Mouse (Mus musculus) neural tube, embryonic 11.5 days (tissue): ENCODE measurements at regions not wholly inside any gene's neighbourhood (a gene's known extent, or its start where the extent isn't known, plus 50 kb on each side); places are given as distances from the start of the nearest gene placed in this dataset.

Experiments used
- ATAC-seq: fragments of 200-750 bp; cut with Nextera tagmentation; 2 replicates; pipeline ENCODE4 v1.8.0; 2017; ENCODE audit warnings: moderate number of reproducible peaks, mild to moderate bottlenecking, moderate TSS enrichment, moderate library complexity; ENCODE audit not compliant: insufficient read depth, low FRiP score, low TSS enrichment
- DNase-seq: peaks from one replicate; pipeline ENCODE4 v3.0.0-alpha.2; 2015; ENCODE audit warnings: low spot score
- H3K27ac ChIP-seq: fragments of 300-500 bp; sonication (generic); 2 replicates; pipeline ENCODE4 v1.5.1; 2014; ENCODE audit warnings: low read depth, mild to moderate bottlenecking, low read length
- H3K27me3 ChIP-seq: fragments of 300-500 bp; sonication (generic); 2 replicates; pipeline ENCODE4 v1.6.1; 2014; ENCODE audit warnings: mild to moderate bottlenecking, low read length, mixed read lengths; ENCODE audit not compliant: control insufficient read depth, insufficient read depth
- H3K36me3 ChIP-seq: fragments of 300-500 bp; sonication (generic); 2 replicates; pipeline ENCODE4 v1.6.1; 2014; ENCODE audit warnings: mild to moderate bottlenecking, low read length, moderate library complexity, mixed read lengths; ENCODE audit not compliant: control insufficient read depth, insufficient read depth
- H3K4me1 ChIP-seq: fragments of 300-500 bp; sonication (generic); 2 replicates; pipeline ENCODE4 v1.6.1; 2014; ENCODE audit warnings: low read length, mixed read lengths; ENCODE audit not compliant: control insufficient read depth, insufficient read depth
- H3K4me2 ChIP-seq: fragments of 300-500 bp; sonication (generic); 2 replicates; pipeline ENCODE4 v1.6.1; 2014; ENCODE audit warnings: low read depth, mild to moderate bottlenecking, moderate library complexity
- H3K4me3 ChIP-seq: fragments of 300-500 bp; sonication (generic); 2 replicates; pipeline ENCODE4 v1.5.1; 2014; ENCODE audit warnings: low read depth, low read length
- H3K9ac ChIP-seq: fragments of 300-500 bp; sonication (generic); 2 replicates; pipeline ENCODE4 v1.6.1; 2014; ENCODE audit warnings: mild to moderate bottlenecking, low read length
- H3K9me3 ChIP-seq: fragments of 300-500 bp; sonication (generic); 2 replicates; pipeline ENCODE4 v1.6.1; 2016; ENCODE audit warnings: low read length; ENCODE audit not compliant: control insufficient read depth
- WGBS: fragments of 180-500 bp; shearing (Covaris S2); extraction: QIAGEN DNeasy Blood & Tissue Kit; methylation state at CpG from one replicate; pipeline ENCODE4 v1.1.7; 2014; 5-methylcytosine and 5-hydroxymethylcytosine counted together

DNA sequence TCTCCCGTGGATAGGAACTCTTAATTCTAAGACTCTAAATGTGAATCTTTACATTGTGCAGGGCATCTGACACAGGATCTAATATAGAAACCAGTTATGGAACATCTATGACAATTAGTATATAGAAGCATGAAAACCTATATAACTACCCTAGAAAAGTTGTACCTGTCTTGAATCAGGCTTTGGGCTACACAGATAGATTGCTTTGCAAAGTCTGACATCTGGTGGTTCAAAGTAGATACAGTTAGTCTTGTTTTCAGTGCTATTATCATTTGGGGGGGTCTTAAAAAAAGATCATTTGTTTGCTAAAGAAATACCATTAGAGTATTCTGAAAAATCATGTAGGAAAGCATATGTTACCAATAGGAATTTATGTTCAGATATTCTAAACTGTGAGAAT is 264.7 kb downstream of the Myh15 start:
- no peaks in the 10 kb centered on the region for H3K27me3 ChIP-seq
- H3K9me3 ChIP-seq, result no peaks in the 10 kb centered on the region
- ATAC-seq (no peak), DNase-seq (no peak)
- no peak overlapping the region for H3K9ac ChIP-seq
- H3K4me1 ChIP-seq, result no peaks in the 10 kb centered on the region
- H3K27ac ChIP-seq, result no peak overlapping the region
- H3K4me3 ChIP-seq, result no peak overlapping the region
- 82% methylated on average over 1 of the region's 1 CpGs for WGBS
- no peak overlapping the region for H3K4me2 ChIP-seq
- no peaks in the 10 kb centered on the region for H3K36me3 ChIP-seq

DNA sequence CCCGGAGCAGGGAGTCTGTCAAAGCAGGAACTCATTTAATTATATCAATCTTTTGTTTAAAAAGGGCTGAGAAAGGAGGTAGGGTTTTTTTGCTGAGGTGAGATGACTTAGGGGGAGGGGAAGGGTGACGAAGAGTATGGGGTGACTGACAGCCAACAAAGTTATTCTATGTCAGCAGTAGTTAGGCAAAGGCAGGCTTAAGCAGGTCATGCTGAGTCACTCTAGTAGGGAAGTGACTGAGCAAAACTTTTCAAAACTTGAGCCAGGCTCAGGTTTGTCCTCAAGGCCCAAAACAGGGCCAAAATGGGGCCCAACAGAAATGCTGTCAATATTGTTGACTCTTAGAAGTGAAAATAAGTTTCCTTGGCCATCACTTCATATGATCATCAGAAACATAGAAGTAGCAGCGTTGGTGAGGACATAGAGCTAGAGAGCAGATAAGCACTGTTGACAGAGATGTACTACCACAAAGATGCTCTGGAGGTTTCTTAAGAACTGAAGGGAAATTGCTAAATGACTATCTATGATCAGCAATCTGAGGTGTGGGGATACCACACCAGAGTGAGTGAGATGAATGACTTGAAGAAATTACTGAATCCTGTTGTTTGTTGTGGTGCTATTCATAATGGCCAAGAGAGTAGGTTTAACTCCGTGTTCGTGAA is 273.6 kb downstream of the Myh15 start:
- H3K4me2 ChIP-seq, result no peak overlapping the region
- no peaks in the 10 kb centered on the region for H3K27me3 ChIP-seq
- H3K4me3 ChIP-seq, result no peak overlapping the region
- WGBS, result 90% methylated on average over 5 of the region's 5 CpGs
- no peaks in the 10 kb centered on the region for H3K36me3 ChIP-seq
- DNase-seq (no peak), ATAC-seq (no peak)
- H3K27ac ChIP-seq, result no peak overlapping the region
- H3K9ac ChIP-seq, result no peak overlapping the region
- H3K4me1 ChIP-seq, result no peaks in the 10 kb centered on the region
- H3K9me3 ChIP-seq, result no peaks in the 10 kb centered on the region

DNA sequence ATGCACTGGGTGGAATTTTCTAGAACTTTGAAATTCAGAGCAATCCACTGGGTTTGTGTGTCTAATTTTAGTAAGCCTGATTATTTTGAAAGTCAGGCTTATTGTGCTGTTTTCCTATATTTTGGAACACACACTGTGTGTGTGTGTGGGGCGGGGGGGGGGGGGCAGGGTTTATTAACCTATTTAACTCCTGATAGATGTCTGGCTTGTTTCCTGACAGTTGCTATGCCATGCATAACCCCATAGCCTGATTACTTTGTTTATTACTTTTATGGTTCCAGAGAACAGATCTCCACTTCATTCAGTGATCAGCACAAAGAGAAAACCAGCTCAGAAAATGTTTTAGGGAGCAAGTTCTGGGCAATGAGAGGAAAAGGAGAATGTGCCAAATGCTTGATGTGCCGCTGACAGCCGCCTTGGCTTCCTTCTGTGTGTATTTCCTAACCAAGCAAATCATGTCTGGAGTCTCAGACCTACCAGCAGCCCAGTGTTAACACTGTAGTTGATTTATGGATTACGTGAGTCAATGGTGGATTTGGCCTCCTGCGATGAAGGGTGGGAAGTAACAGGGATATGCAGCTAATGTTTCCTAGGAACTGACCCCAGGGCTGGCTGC is 274.9 kb downstream of the Myh15 start:
- ATAC-seq, result no peak
- Histone ChIP-seq H3K9me3 (no peaks in the 10 kb centered on the region), H3K36me3 (no peaks in the 10 kb centered on the region), H3K9ac (no peak overlapping the region), H3K4me2 (no peak overlapping the region), H3K4me3 (no peak overlapping the region), H3K27me3 (no peaks in the 10 kb centered on the region), H3K4me1 (no peaks in the 10 kb centered on the region), H3K27ac (no peak overlapping the region)
- 76% methylated on average over 5 of the region's 5 CpGs for WGBS
- DNase-seq, result no peak

DNA sequence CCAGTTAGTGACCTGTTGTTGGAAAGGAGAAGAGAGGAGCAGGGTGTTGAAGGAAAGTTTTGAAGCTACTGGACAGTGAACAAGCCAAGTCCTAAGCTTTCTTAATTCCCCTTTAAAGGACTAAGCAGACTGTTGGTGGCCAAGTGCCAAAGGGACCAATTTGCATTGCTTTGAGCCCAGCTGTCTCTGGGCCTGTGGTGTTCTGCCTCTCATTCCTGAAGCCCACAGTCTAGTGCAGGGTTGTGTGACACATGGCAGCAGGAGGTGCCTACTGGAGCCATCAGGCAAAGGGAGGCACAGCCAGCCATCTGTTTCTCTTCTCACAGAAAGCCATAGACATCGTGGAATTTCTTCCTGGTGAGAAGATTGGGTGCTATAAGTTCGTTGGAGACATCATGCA is 278.6 kb downstream of the Myh15 start:
- 35% methylated on average over 2 of the region's 2 CpGs for WGBS
- Histone ChIP-seq H3K4me1 (no peaks in the 10 kb centered on the region), H3K4me2 (no peak overlapping the region), H3K4me3 (no peak overlapping the region), H3K27me3 (no peaks in the 10 kb centered on the region), H3K9ac (no peak overlapping the region), H3K27ac (no peak overlapping the region), H3K36me3 (no peaks in the 10 kb centered on the region), H3K9me3 (no peaks in the 10 kb centered on the region)
- ATAC-seq (no peak), DNase-seq (no peak)

DNA sequence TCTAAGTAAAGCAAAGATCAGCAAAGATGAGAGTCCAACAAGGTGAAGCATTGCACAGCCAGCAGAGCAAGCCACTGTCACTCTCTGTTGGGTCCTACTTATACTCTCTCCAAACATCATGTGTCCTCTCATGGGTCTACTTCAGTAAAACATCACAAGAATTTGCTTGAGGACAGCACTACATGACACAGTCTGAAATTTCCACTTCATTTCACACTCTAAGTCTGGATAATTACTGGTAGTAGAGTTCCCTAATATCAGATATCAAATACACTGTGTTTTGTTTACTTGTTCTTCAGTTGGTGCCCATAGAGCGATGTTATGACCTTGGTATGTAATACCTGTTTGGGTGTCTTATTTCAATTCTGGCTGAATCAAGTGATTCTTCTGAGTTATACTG is 280.7 kb downstream of the Myh15 start:
- H3K4me1 ChIP-seq, result no peaks in the 10 kb centered on the region
- H3K27ac ChIP-seq, result no peak overlapping the region
- H3K9me3 ChIP-seq, result no peaks in the 10 kb centered on the region
- H3K9ac ChIP-seq, result no peak overlapping the region
- no peak overlapping the region for H3K4me2 ChIP-seq
- H3K27me3 ChIP-seq, result no peaks in the 10 kb centered on the region
- H3K4me3 ChIP-seq, result no peak overlapping the region
- ATAC-seq, result no peak
- no peaks in the 10 kb centered on the region for H3K36me3 ChIP-seq
- 95% methylated on average over 1 of the region's 1 CpGs for WGBS
- no peak for DNase-seq

DNA sequence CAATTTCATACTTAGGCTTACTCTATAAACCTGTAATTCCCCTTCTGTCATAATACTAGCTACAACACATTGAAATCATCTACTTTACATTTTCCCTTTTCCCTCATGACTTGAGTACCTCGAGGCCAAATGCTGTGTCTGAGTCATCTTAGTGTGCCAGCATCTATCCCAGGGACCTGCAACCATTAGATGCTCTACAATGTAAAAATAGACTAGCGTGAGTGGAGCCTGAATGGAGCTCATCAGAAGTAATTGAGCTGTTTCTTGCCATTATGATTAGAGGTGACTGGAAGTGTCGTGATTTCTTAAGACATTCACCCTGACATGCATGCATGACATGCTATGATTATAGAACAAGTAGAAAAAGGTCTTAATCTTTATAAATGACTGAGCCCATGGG is 301.1 kb downstream of the Myh15 start:
- no peak overlapping the region for H3K4me2 ChIP-seq
- no peak overlapping the region for H3K4me3 ChIP-seq
- H3K4me1 ChIP-seq, result no peaks in the 10 kb centered on the region
- no peak overlapping the region for H3K9ac ChIP-seq
- H3K27me3 ChIP-seq, result no peaks in the 10 kb centered on the region
- no peak for DNase-seq
- no peak overlapping the region for H3K27ac ChIP-seq
- no peaks in the 10 kb centered on the region for H3K9me3 ChIP-seq
- 83% methylated on average over 3 of the region's 3 CpGs for WGBS
- no peaks in the 10 kb centered on the region for H3K36me3 ChIP-seq
- no peak for ATAC-seq

DNA sequence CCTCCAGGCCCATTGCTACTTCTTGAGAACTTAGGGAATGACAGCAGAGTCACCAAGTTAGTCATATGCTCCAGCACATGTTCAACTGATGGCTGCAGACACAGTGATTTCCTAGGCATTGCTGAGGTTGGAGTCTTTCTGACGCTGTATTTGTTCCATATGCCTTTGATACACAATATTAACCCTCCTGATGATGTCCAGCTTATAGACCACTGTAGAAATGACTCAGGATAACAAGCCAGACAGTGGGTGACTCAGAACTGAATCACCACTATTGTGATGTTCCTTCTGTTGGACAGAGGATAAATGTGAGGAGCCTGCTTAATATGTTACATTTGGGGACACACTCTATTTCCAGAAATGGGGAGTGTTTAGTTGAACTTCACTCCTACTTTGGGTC is 304.4 kb downstream of the Myh15 start:
- 94% methylated on average over 1 of the region's 1 CpGs for WGBS

DNA sequence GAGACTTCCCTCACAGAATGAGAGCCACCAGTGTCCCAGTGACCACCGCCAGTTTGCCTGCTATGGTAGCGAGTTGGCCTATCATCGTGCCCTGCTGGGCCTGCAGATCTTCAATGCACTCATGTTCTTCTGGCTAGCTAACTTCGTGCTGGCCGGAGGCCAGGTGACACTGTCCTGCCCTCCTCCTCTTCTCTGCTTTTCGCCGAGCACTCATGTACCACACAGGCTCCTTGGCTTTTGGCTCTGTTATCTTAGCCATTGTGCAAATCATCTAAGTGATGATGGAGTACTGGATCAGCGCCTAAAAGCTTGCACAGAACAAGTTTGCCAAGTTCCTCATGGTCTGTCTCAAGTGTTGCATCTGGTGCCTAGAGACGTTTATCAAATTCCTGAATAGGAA is 312.2 kb downstream of the Myh15 start:
- 91% methylated on average over 9 of the region's 9 CpGs for WGBS
- Histone ChIP-seq H3K4me2 (no peak overlapping the region), H3K9ac (no peak overlapping the region), H3K4me3 (no peak overlapping the region), H3K27ac (no peak overlapping the region), H3K36me3 (no peaks in the 10 kb centered on the region), H3K9me3 (no peaks in the 10 kb centered on the region), H3K27me3 (no peaks in the 10 kb centered on the region), H3K4me1 (no peaks in the 10 kb centered on the region)
- ATAC-seq, result no peak
- DNase-seq, result no peak

More for the DNA sequence above, 304.4 kb downstream of the Myh15 start:
- no peak overlapping the region for H3K27ac ChIP-seq
- H3K4me3 ChIP-seq, result no peak overlapping the region
- no peaks in the 10 kb centered on the region for H3K9me3 ChIP-seq
- no peaks in the 10 kb centered on the region for H3K27me3 ChIP-seq
- H3K4me2 ChIP-seq, result no peak overlapping the region
- no peak for ATAC-seq
- no peak overlapping the region for H3K9ac ChIP-seq
- DNase-seq, result no peak
- no peaks in the 10 kb centered on the region for H3K4me1 ChIP-seq
- no peaks in the 10 kb centered on the region for H3K36me3 ChIP-seq

DNA sequence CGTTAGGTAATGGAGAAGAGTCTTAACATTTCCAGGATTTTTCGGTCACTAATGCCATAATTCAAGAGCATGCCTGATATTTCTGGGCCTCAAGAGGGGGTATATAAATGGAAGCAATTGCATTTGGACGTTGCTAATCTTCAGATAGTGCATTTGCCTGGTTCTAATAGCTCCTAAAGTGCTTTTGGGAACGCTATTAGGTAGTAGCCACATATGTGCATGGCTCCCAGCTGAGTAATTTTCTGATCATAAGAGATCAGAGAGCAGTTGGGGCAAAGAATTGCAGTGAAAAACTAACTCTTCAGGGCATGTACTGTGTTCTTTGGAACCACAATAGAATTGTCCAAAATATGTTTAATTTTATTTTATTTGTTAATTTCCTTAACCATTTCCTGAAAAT is 317.8 kb downstream of the Myh15 start:
- no peak overlapping the region for H3K27ac ChIP-seq
- WGBS, result 64% methylated on average over 4 of the region's 4 CpGs

More for the DNA sequence above, 317.8 kb downstream of the Myh15 start:
- ATAC-seq (no peak), DNase-seq (no peak)
- Histone ChIP-seq H3K4me3 (no peak overlapping the region), H3K36me3 (no peaks in the 10 kb centered on the region), H3K27me3 (no peaks in the 10 kb centered on the region), H3K9me3 (no peaks in the 10 kb centered on the region), H3K9ac (no peak overlapping the region), H3K4me1 (no peaks in the 10 kb centered on the region), H3K4me2 (no peak overlapping the region)
